Mouse (Mus musculus): ENCODE data around the gene Sbno2. TPM values are rescaled to one million over a fixed set of nuclear protein-coding genes. Genes with fewer than 3 reads are reported as not detected.

The Sbno2 gene
- polyA plus RNA-seq, 1 experiment: 27.7 TPM

DNA sequence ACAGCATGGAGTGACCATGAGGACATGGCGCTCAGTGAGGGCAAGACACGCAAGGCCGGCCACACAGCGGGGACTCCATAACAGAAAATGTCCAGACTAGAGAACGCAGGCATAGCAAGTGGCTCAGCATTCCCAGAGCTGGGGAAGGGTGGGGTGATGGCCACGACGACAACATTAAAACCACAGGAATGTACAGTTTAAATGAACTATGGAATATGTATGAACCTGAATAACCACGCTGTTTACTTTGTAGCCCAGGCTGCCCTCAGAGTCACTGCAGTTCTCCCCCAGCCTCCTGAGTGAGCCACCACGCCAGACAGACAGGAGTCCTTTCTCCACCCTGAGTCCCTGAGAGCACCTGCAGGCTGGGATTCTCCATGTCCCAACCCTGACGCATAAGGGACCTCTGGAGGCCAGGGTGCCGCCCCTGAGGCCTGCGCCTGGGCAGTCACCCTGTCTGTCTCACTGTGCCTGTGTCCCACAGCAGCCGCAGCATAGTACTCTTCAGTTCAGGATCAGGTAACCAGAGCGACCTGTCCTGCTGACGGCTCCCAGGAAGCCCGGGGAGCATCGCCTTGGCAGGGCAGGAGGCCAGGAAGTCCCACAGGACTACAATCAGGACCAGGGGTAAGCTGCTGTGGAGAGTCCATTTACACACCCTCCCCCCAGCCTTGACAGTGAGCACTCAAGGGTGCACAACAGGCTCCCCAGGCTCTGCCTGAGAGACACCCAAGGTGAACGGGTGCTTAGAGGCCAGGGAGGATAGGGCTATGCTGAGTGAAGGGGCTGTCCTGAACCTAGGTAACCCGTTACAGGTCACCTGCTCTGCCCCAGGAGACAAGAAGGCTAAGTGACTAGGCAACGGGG lies 32.5 kb downstream of the Sbno2 start:
- H3K4me3 ChIP-seq (ENCODE audit: insufficient read depth, low read depth, low read length): no peak overlapping the region
- peak; percentile 71 for DNase-seq
- peaks cover 37% of the 10 kb centered on the region for H3K4me1 ChIP-seq (ENCODE audit: control insufficient read depth, insufficient read depth, low read length)
- no peak for TF ChIP-seq CTCF (conservative IDR thresholded peaks at IDR 0.05; ENCODE audit: insufficient read depth, insufficient read length, low read depth, low read length)
- TF ChIP-seq POLR2A (IDR thresholded peaks at IDR 0.05; ENCODE audit: low read depth, low read length): no peak
- WGBS: 65% methylated on average over 20 of the region's 20 CpGs
- no peaks in the 10 kb centered on the region for H3K36me3 ChIP-seq (ENCODE audit: control insufficient read depth, insufficient read depth, low read length)
- H3K27ac ChIP-seq (ENCODE audit: insufficient read depth, low read depth, low read length): 0 out of 2 replicates have a peak overlapping the region, but pooled peaks have one; percentile 2
- H3K27me3 ChIP-seq (replicated peaks; ENCODE audit: control insufficient read depth, insufficient read depth, low read length): no peaks in the 10 kb centered on the region

GRCm38 (mm10) chr10:80071516-80071900 lies 33.9 kb downstream of the Sbno2 start:
- no peak for TF ChIP-seq CTCF (conservative IDR thresholded peaks at IDR 0.05; ENCODE audit: insufficient read depth, insufficient read length, low read depth, low read length)
- peak; percentile 75 for DNase-seq
- H3K27me3 ChIP-seq (replicated peaks; ENCODE audit: control insufficient read depth, insufficient read depth, low read length): no peaks in the 10 kb centered on the region
- no peak overlapping the region for H3K4me3 ChIP-seq (ENCODE audit: insufficient read depth, low read depth, low read length)
- no peaks in the 10 kb centered on the region for H3K36me3 ChIP-seq (ENCODE audit: control insufficient read depth, insufficient read depth, low read length)
- H3K4me1 ChIP-seq (ENCODE audit: control insufficient read depth, insufficient read depth, low read length): peaks cover 37% of the 10 kb centered on the region
- WGBS: 15% methylated on average over 3 of the region's 3 CpGs
- peak overlapping the region; percentile 84 for H3K27ac ChIP-seq (ENCODE audit: insufficient read depth, low read depth, low read length)

GRCm38 (mm10) chr10:80070837-80071515 lies 34.4 kb downstream of the Sbno2 start:
- DNase-seq: peak; percentile 96
- Histone ChIP-seq H3K4me1 (ENCODE audit: control insufficient read depth, insufficient read depth, low read length) (peaks cover 37% of the 10 kb centered on the region), H3K36me3 (ENCODE audit: control insufficient read depth, insufficient read depth, low read length) (no peaks in the 10 kb centered on the region), H3K27ac (ENCODE audit: insufficient read depth, low read depth, low read length) (peak overlapping the region; percentile 84), H3K4me3 (ENCODE audit: insufficient read depth, low read depth, low read length) (no peak overlapping the region), H3K27me3 (replicated peaks; ENCODE audit: control insufficient read depth, insufficient read depth, low read length) (no peaks in the 10 kb centered on the region)
- TF ChIP-seq POLR2A (IDR thresholded peaks at IDR 0.05; ENCODE audit: low read depth, low read length) (no peak), CTCF (conservative IDR thresholded peaks at IDR 0.05; ENCODE audit: insufficient read depth, insufficient read length, low read depth, low read length) (no peak)
- 38% methylated on average over 9 of the region's 9 CpGs for WGBS

DNA sequence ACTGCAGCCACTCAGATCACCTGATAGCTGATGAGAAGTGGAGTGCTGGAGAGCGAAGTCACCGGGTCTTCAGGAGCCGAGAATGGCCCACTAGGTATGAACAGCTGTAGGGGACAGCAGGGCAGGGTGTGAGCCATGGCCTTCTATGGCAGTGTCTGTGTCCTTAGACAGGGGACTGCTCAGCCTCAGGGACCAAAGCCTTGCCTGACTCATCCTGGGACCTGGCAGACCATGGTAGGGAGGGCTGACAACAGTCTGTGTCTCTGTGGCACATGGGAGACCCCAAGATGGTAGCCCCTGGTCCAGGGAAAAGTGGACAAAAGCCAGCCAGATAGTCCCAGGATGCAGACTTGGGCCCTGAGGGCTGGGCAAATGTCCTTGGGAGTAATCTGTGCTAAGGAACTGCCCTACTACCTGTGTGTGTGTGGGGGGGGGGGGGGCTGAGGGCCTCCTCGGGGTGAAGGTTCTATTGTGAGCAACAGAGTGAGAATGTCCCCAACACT lies 35.4 kb downstream of the Sbno2 start:
- Histone ChIP-seq H3K4me1 (ENCODE audit: control insufficient read depth, insufficient read depth, low read length) (peaks cover 37% of the 10 kb centered on the region), H3K27ac (ENCODE audit: insufficient read depth, low read depth, low read length) (no peak overlapping the region), H3K27me3 (replicated peaks; ENCODE audit: control insufficient read depth, insufficient read depth, low read length) (no peaks in the 10 kb centered on the region), H3K36me3 (ENCODE audit: control insufficient read depth, insufficient read depth, low read length) (no peaks in the 10 kb centered on the region), H3K4me3 (ENCODE audit: insufficient read depth, low read depth, low read length) (no peak overlapping the region)
- no peak for TF ChIP-seq CTCF (conservative IDR thresholded peaks at IDR 0.05; ENCODE audit: insufficient read depth, insufficient read length, low read depth, low read length)
- TF ChIP-seq POLR2A (IDR thresholded peaks at IDR 0.05; ENCODE audit: low read depth, low read length): no peak
- no peak for DNase-seq
- WGBS: 83% methylated on average over 4 of the region's 4 CpGs

DNA sequence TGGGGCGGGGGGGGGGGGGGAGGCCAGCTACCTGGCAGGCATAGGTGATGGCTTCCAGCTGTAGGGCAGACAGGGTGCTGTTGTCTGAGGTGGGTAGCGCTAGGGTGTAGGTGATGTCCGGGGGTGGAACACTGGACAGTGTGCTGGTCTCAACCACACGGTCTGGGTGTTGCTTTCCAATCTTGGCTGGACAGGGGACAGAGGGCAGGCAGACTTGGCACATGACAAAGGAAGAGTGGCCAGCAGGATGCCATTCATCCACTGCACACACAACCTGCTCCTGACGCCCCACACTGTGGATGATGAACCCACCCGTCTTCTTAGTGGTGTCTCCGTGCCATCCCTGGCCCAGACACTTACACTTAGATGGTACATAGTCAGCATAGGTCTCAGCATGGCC lies 36.1 kb downstream of the Sbno2 start:
- Histone ChIP-seq H3K27me3 (replicated peaks; ENCODE audit: control insufficient read depth, insufficient read depth, low read length) (no peaks in the 10 kb centered on the region), H3K4me1 (ENCODE audit: control insufficient read depth, insufficient read depth, low read length) (peaks cover 34% of the 10 kb centered on the region), H3K4me3 (ENCODE audit: insufficient read depth, low read depth, low read length) (no peak overlapping the region), H3K36me3 (ENCODE audit: control insufficient read depth, insufficient read depth, low read length) (no peaks in the 10 kb centered on the region), H3K27ac (ENCODE audit: insufficient read depth, low read depth, low read length) (no peak overlapping the region)
- 77% methylated on average over 7 of the region's 7 CpGs for WGBS
- TF ChIP-seq POLR2A (IDR thresholded peaks at IDR 0.05; ENCODE audit: low read depth, low read length) (no peak), CTCF (conservative IDR thresholded peaks at IDR 0.05; ENCODE audit: insufficient read depth, insufficient read length, low read depth, low read length) (no peak)
- DNase-seq: peak; percentile 57

- Histone ChIP-seq H3K4me3 (ENCODE audit: insufficient read depth, low read depth, low read length) (no peak overlapping the region), H3K36me3 (ENCODE audit: control insufficient read depth, insufficient read depth, low read length) (no peaks in the 10 kb centered on the region)
These were observed 41.3 kb downstream of the Sbno2 start for GRCm38 (mm10) chr10:80063877-80064650.

More at GRCm38 (mm10) chr10:80063877-80064650, 41.3 kb downstream of the Sbno2 start:
- no peak overlapping the region for H3K27ac ChIP-seq (ENCODE audit: insufficient read depth, low read depth, low read length)
- no peak for TF ChIP-seq POLR2A (IDR thresholded peaks at IDR 0.05; ENCODE audit: low read depth, low read length)
- 0 out of 2 replicates have a peak, but pooled peaks have one; percentile 13 for TF ChIP-seq CTCF (conservative IDR thresholded peaks at IDR 0.05; ENCODE audit: insufficient read depth, insufficient read length, low read depth, low read length)
- no peak for DNase-seq
- 77% methylated on average over 23 of the region's 23 CpGs for WGBS
- no peaks in the 10 kb centered on the region for H3K27me3 ChIP-seq (replicated peaks; ENCODE audit: control insufficient read depth, insufficient read depth, low read length)
- H3K4me1 ChIP-seq (ENCODE audit: control insufficient read depth, insufficient read depth, low read length): no peaks in the 10 kb centered on the region

All from kidney, adult 2 months (tissue).